Mouse (Mus musculus) layer of hippocampus, adult 11-12 months (tissue): ENCODE results near the gene Cdh15.

Source experiments
- DNase-seq: peaks from one replicate; pipeline ENCODE4 v3.0.0; 2022; ENCODE audit warnings: low spot score

The Cdh15 gene

DNA sequence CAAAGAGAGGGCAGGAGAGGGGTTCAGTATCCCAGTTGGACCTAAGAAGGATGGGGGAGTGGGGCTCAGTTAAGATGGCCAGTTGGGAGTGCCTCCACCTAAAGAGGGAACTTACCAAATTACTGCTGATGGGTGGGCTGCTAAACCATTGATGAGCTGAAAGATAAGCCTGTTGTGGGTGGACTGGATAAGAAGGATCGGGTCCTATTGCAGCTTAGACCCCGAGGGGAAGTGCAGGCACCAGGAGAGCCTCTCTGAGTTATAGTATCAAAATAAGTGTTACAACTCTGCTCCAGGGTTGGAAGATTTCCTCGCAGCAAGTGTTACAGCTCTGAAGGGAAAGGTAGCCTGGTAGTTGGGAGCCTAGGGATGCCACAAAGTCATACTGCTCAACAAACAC is 3.6 kb upstream of the Cdh15 start:
- no peak for DNase-seq

- DNase-seq, result no peak
These were observed 2.1 kb upstream of the Cdh15 start for GRCm38 (mm10) chr8:122845662-122846061.

- no peak for DNase-seq
These were observed 1.6 kb downstream of the Cdh15 start for GRCm38 (mm10) chr8:122849152-122849910.

GRCm38 (mm10) chr8:122850641-122851240 is 3.0 kb downstream of the Cdh15 start:
- DNase-seq, result no peak

GRCm38 (mm10) chr8:122851692-122852545 is 4.2 kb downstream of the Cdh15 start:
- no peak for DNase-seq

DNA sequence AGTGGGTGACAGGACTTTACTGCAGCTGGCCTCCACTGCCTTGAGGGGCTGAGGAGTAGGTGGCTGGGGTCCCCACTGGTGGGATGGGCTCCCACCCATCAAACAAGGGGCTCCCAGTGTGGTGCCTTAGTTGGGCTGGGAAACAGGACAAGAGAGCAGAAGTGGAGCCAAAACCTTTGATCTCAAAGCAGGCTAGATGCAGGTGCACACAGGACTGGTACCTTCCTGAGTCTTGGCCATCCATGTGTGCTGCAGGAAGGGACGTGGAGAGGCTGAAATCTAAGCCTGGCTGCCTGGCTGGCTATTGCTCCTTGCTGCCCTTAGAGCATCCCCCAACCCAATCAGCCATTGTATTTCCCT is 4.8 kb downstream of the Cdh15 start:
- no peak for DNase-seq

- DNase-seq, result peak; percentile 25
These were observed 5.6 kb downstream of the Cdh15 start for GRCm38 (mm10) chr8:122853340-122853771.

GRCm38 (mm10) chr8:122854388-122854787 is 6.6 kb downstream of the Cdh15 start:
- DNase-seq, result no peak

DNA sequence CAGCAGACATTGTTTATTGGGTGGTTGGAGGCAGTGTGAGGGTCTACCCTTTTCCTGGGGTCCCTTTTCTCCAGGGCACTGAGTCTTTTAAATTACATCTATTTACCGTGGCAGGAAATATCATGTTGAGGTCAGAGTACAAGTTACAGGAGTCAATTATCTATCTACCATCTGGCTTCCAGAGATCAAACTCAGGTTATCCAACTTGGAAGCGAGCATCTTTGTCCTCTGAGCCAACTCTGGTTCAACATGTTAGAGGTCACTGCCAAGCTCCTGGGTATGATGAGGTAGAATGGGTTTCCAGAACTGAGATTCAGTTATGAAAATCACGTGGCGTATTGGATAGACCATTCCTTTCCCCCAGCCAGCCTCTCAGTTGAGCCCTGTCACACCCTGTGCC is 7.4 kb downstream of the Cdh15 start:
- DNase-seq, result no peak

DNA sequence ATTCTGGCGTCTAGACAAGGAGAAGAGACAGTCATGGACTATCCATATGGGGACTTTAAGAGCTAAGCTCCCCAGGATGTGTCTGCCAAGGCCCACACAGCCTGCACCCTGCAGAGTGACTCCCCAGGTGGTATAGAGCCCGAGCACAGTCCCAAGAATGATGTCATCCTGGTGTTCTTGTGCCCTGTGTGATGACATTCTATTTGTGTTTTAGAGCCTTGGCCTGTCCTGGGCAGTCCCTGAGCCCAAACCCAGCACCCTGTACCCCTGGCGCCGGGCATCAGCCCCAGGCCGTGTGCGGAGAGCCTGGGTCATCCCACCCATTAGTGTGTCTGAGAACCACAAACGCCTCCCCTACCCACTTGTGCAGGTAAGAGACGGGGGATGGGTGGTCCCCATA is 8.5 kb downstream of the Cdh15 start:
- DNase-seq, result no peak

DNA sequence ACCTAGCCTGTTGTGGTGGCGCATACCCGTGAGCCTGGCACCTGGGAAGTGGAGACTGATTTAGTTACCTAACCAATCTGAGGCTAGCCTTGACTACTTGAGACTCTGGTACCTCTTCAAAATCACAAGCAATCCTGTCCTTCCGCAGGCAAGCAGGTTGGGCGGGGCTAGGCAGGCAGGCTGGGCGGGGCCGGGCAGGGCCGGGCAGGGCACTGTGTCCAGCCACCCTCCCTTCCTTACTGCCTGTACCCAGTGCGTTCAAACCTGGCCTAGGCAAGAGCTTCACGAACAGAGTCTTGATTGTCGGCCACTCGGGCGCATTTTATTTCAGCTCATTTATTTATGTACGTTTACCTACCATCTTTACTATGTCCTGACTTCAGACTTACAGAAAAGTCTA is 12.1 kb downstream of the Cdh15 start:
- DNase-seq, result no peak

DNA sequence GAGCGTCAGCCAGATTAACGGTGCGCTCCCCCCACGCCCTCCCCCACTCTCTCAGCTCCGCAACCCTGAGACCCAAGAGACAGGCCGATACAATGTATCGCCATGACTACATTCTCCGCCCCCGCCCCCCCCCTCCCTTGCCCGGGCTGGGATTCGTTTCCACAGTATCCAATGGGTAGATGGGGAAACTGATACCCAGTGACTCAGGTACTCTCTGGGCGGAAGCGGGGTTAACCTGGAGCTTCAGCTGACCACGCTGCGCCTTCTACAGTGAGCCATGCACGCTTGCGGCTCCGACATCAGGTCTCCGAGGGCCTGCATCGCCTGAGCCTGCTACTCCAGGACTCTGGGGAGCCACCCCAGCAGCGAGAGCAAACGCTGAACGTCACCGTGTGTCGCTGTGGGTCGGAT is 17.0 kb downstream of the Cdh15 start:
- DNase-seq, result no peak

DNA sequence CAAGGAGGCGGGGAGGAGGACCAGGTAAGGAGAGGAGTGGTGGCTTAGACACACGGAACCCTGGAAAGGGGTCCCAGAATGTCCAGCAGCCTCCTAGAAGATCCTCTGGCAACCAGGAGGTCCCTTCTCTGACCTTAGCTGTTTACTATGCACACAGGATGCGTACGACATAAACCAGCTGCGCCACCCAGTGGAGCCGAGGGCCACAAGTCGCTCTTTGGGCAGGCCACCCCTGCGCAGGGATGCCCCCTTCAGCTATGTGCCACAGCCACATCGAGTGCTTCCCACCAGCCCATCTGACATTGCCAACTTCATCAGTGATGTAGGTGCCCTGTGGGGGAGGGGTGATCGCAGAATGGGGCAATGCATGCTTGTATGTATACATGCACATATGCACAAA is 17.7 kb downstream of the Cdh15 start:
- no peak for DNase-seq

DNA sequence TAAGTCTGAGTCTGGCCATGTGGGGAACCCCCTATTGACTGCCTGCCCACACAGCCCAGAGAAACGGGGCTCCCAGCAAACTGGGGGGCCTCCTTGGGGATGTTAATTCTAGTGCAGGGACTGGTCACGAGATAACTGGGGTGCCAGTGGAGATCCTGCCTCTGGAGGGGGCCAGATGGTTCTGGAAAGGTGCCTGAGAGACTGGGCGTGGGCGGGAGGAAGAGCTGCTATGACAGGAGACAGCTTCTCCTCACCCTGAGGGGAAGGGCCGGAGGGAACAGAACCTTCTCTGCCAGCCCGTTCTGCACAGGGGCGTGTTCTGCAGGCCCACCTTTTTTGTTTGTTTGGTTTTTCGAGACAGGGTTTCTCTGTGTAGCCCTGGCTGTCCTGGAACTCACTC is 18.5 kb downstream of the Cdh15 start:
- no peak for DNase-seq

DNA sequence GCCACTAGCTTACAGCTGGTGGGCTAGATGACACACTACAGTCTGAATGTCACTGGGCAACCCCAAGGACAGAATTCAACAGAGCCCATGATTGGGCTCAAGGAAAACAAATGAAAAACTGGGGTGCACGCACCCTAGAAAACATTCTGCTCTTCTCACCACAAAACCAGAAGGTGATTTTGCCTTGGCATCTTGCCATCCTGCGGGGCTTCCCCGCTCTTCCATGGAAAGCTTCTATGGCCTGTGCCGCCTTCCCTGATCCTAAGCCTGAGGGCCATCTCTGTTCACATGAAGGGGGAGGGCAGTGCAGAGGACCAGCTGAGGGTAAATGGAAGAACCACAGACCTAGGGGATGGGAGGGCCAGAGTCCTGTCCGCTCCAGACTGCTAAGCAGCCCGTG is 20.2 kb downstream of the Cdh15 start:
- DNase-seq, result no peak

- DNase-seq, result no peak
These were observed 22.7 kb downstream of the Cdh15 start for GRCm38 (mm10) chr8:122870377-122870863.

GRCm38 (mm10) chr8:122871663-122872062 is 23.9 kb downstream of the Cdh15 start:
- DNase-seq, result no peak

DNA sequence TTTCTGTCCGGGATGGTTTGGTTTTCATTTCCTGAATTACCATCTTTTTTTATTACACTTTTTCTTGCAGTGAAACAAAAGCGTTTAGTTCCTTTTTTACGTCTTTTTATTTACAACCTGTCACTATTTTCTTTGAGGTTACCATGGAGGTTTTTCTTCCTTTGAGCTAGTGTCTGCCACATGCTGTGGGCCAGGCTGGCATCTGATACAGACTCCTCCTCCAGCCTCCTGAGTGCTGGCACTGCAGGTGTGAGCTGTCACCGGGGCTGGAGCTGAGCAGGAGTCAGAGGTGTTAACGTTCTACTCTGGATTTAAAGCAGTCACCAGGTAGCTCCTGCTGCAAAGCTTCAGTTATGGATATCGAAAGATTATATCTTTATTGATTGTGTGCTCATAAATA is 25.4 kb downstream of the Cdh15 start:
- no peak for DNase-seq

- no peak for DNase-seq
These were observed 27.4 kb downstream of the Cdh15 start for GRCm38 (mm10) chr8:122875186-122875585.

DNA sequence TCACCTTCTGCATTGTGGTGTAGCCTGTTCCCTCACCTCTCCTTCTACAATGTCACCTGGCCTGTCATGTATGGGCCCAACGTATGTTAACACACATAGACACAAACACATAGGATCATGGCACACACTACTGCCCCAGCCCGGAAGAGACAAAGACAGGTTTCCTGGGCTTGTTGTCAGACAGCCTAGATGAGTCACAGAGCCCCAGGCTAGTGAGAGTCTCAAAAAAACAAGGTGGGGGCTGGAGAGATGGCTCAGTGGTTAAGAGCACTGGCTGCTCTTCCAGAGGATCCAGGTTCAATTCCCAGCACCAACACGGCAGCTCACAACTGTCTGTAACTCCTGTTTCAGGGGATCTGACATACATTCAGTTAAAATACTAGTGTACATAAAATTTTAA is 30.5 kb downstream of the Cdh15 start:
- no peak for DNase-seq

DNA sequence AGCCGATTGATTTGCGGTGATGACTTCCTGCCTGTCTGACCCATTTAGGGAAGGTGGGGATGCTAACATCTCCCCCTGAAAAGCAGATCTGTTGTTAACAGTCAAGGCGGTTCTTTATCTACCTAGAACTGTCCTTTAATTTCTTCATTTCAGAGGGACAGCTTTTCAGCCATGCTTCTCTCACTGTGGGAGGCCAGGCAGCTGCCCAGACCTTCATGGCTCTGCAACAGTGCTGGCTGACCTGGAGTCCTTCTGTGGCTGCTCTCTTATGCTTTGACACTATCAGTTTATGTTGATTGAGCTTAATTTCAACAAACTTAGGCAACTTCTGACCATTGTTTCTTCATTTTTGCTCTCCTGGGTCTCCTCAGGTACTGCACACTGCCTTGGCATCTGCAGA is 32.5 kb downstream of the Cdh15 start:
- no peak for DNase-seq

- DNase-seq, result no peak
These were observed 35.9 kb downstream of the Cdh15 start for GRCm38 (mm10) chr8:122883671-122884070.

DNA sequence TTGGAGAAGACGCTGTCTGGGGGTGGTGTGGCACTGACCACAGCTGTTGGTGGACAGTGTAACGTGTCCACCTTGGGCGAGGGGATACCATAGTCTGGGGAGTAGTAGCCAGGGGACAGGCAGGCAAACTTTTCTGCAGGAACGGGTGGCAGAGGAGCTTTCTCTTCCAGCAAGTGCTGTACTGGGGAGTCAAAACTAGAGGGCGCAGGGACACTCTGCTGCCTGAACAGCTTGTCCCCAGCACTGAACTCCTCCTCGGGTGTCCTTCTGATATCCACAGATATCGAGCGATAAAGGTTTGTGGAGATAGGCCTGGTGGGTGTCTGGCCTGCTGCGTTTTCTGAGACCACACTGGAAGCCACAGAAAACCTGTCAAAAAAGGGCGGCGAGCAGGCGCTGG is 43.7 kb downstream of the Cdh15 start:
- no peak for DNase-seq
